Mouse (Mus musculus): ENCODE data around the gene Sh3bgrl3. TPM values are rescaled to one million over a fixed set of nuclear protein-coding genes. Genes with fewer than 3 reads are reported as not detected.
A peak's percentile ranks its signal among the peaks of the same experiment; 100 is the strongest.

The Sh3bgrl3 gene
- polyA plus RNA-seq, 1 experiment from 2014 or later, result 396 TPM

DNA sequence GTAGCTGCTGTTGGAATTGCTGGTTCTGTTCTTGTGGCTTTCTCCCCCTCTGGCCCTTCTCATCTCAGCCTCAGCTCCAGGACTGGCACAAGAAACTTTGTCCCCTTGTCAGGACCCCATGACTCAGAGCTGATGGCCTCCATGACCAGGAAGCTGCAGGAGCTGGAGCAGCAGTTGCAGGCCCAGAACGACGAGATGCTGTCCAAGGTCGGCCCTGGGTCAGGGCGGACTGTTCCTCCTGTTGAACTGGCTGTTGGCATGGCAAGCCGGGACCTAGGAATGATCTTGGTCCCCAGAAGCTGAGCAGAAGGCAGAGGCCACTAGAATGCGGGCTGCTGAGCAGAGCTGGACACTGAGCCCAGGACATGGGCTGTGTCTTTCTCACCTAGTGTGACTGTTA lies 16.2 kb downstream of the Sh3bgrl3 start:
- H3K4me2 ChIP-seq (replicated peaks; ENCODE audit: low read depth, low read length), result no peak overlapping the region
- no peaks in the 10 kb centered on the region for H3K36me3 ChIP-seq (ENCODE audit: control insufficient read depth, insufficient read depth, low read length)
- H3K9ac ChIP-seq (ENCODE audit: low read depth, low read length), result no peak overlapping the region
- no peak overlapping the region for H3K27ac ChIP-seq (ENCODE audit: low read depth, low read length)
- ATAC-seq (ENCODE audit: low FRiP score) (no peak), DNase-seq (ENCODE audit: low spot score) (no peak)
- H3K27me3 ChIP-seq (ENCODE audit: control insufficient read depth, insufficient read depth, low read length), result no peaks in the 10 kb centered on the region
- no peaks in the 10 kb centered on the region for H3K9me3 ChIP-seq (ENCODE audit: control insufficient read depth, low read length)
- no peak overlapping the region for H3K4me3 ChIP-seq (ENCODE audit: low read depth, low read length)
- WGBS, result 87% methylated on average over 6 of the region's 6 CpGs
- no peaks in the 10 kb centered on the region for H3K4me1 ChIP-seq (replicated peaks; ENCODE audit: control insufficient read depth, insufficient read depth, low read length)

DNA sequence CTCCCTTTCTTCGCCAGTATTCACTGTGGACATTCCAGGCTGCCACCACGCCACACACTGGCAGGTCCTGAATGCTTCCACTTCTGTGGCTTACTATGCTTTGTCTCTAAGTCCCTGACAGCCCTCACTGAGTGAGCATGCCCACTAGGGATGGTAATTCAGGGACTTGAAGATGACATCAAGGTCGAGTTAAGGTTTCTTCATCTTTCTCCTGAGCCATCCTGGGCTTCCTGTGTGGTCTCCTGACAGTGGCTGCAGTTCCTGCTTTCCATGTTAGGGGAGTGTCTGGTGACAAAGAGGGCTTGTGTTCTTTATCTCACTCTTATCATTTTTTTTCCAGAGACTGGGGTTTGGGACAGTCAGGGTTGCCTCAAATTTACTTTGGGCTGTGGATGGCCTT lies 17.9 kb downstream of the Sh3bgrl3 start:
- H3K4me3 ChIP-seq (ENCODE audit: low read depth, low read length), result no peak overlapping the region
- no peaks in the 10 kb centered on the region for H3K27me3 ChIP-seq (ENCODE audit: control insufficient read depth, insufficient read depth, low read length)
- no peak for ATAC-seq (ENCODE audit: low FRiP score)
- H3K27ac ChIP-seq (ENCODE audit: low read depth, low read length), result no peak overlapping the region
- DNase-seq (ENCODE audit: low spot score), result no peak
- H3K9ac ChIP-seq (ENCODE audit: low read depth, low read length), result no peak overlapping the region
- no peaks in the 10 kb centered on the region for H3K9me3 ChIP-seq (ENCODE audit: control insufficient read depth, low read length)
- no peaks in the 10 kb centered on the region for H3K4me1 ChIP-seq (replicated peaks; ENCODE audit: control insufficient read depth, insufficient read depth, low read length)
- H3K36me3 ChIP-seq (ENCODE audit: control insufficient read depth, insufficient read depth, low read length), result no peaks in the 10 kb centered on the region
- no peak overlapping the region for H3K4me2 ChIP-seq (replicated peaks; ENCODE audit: low read depth, low read length)
- WGBS, result 49% methylated on average over 3 of the region's 3 CpGs

DNA sequence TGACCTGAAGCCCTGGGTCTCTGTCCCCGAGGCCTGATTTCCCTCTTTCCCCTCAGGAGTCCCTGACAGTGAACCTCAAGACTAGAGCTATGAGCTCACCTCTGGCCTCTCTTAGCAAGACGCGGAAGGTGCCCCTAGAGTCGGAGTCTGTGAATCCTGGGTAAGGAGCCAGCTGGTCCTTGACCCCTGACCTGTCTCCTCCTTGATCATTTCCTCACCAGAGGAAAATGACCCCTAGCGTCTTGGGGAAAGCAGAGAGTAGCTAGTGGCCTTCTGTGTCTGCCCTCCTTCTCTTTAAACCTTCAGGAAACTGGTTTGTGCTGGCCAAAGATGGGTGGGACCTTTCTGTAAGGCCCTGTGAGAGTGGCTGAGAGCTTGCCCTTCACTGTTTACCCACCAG lies 20.4 kb downstream of the Sh3bgrl3 start:
- Histone ChIP-seq H3K27me3 (ENCODE audit: control insufficient read depth, insufficient read depth, low read length) (no peaks in the 10 kb centered on the region), H3K9me3 (ENCODE audit: control insufficient read depth, low read length) (no peaks in the 10 kb centered on the region), H3K4me2 (replicated peaks; ENCODE audit: low read depth, low read length) (no peak overlapping the region), H3K36me3 (ENCODE audit: control insufficient read depth, insufficient read depth, low read length) (no peaks in the 10 kb centered on the region), H3K27ac (ENCODE audit: low read depth, low read length) (no peak overlapping the region), H3K4me3 (ENCODE audit: low read depth, low read length) (no peak overlapping the region), H3K9ac (ENCODE audit: low read depth, low read length) (no peak overlapping the region), H3K4me1 (replicated peaks; ENCODE audit: control insufficient read depth, insufficient read depth, low read length) (no peaks in the 10 kb centered on the region)
- DNase-seq (ENCODE audit: low spot score) (no peak), ATAC-seq (ENCODE audit: low FRiP score) (no peak)
- 60% methylated on average over 5 of the region's 5 CpGs for WGBS

DNA sequence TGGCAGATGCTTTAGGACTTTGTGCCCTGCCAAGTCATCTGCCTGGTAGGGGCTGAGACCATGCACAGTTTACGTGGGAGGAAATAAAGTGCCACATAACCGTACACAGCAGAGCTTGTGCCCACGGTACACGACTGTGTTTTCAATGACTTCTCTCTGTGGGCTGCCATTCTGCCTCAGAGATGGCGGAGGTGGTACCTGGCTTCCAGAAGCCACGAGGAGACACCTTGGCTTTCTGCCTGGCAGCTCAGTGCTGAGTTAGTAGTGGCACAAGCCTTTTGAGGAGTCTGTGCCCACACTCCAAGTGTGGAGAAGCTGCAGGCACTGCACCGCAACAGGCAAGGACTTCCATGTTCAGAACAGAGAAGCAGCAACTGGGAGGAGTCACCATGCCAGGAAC lies 20.9 kb downstream of the Sh3bgrl3 start:
- WGBS, result 92% methylated on average over 7 of the region's 7 CpGs
- H3K9me3 ChIP-seq (ENCODE audit: control insufficient read depth, low read length), result no peaks in the 10 kb centered on the region
- ATAC-seq (ENCODE audit: low FRiP score) (no peak), DNase-seq (ENCODE audit: low spot score) (no peak)
- no peaks in the 10 kb centered on the region for H3K36me3 ChIP-seq (ENCODE audit: control insufficient read depth, insufficient read depth, low read length)
- no peak overlapping the region for H3K27ac ChIP-seq (ENCODE audit: low read depth, low read length)
- H3K27me3 ChIP-seq (ENCODE audit: control insufficient read depth, insufficient read depth, low read length), result no peaks in the 10 kb centered on the region
- no peak overlapping the region for H3K9ac ChIP-seq (ENCODE audit: low read depth, low read length)
- no peak overlapping the region for H3K4me3 ChIP-seq (ENCODE audit: low read depth, low read length)
- H3K4me1 ChIP-seq (replicated peaks; ENCODE audit: control insufficient read depth, insufficient read depth, low read length), result no peaks in the 10 kb centered on the region
- no peak overlapping the region for H3K4me2 ChIP-seq (replicated peaks; ENCODE audit: low read depth, low read length)

DNA sequence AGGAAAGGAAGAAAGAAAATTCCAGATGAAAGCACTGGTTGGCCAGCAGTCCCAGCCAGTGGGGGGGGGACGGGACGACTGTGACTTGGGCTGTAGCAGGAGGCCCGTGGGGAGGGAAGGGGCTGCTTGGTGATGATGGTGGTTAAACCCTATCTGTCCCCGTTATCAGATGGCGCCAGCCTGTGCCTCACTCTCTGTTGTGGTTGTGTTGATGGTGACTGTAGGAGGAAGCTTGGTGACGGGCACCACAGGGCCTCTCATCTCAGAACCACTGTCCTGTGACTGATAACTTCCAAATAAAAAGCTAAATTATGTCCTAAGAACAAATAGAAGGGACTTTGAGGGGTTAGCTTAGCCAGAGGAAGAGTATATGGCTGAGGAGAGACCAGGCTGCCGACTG lies 22.5 kb downstream of the Sh3bgrl3 start:
- DNase-seq (ENCODE audit: low spot score), result no peak
- Histone ChIP-seq H3K27me3 (ENCODE audit: control insufficient read depth, insufficient read depth, low read length) (no peaks in the 10 kb centered on the region), H3K36me3 (ENCODE audit: control insufficient read depth, insufficient read depth, low read length) (no peaks in the 10 kb centered on the region), H3K4me2 (replicated peaks; ENCODE audit: low read depth, low read length) (no peak overlapping the region), H3K9me3 (ENCODE audit: control insufficient read depth, low read length) (no peaks in the 10 kb centered on the region), H3K9ac (ENCODE audit: low read depth, low read length) (no peak overlapping the region), H3K4me3 (ENCODE audit: low read depth, low read length) (no peak overlapping the region), H3K4me1 (replicated peaks; ENCODE audit: control insufficient read depth, insufficient read depth, low read length) (no peaks in the 10 kb centered on the region), H3K27ac (ENCODE audit: low read depth, low read length) (no peak overlapping the region)
- WGBS, result 82% methylated on average over 7 of the region's 7 CpGs
- no peak for ATAC-seq (ENCODE audit: low FRiP score)

DNA sequence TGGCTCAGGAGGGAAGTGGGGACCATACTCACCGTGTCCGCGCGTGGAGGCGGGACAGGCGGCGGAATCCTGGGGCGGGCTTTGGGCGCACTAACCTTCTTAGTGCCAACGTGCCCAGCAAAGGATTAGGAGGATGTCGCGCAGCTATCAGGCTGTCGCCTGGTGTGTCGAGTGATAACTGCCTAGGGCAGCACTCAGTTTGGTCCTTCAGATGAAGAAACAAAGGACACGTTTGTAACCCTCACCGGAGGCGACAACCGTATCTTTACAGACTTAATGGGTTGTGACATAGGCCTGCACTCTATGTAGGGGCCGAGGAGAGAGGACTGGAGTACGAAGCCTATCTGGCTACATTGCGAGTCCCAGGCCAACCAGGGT lies 25.9 kb downstream of the Sh3bgrl3 start:
- WGBS, result 4% methylated on average over 21 of the region's 21 CpGs
- no peaks in the 10 kb centered on the region for H3K27me3 ChIP-seq (ENCODE audit: control insufficient read depth, insufficient read depth, low read length)
- H3K36me3 ChIP-seq (ENCODE audit: control insufficient read depth, insufficient read depth, low read length), result no peaks in the 10 kb centered on the region
- ATAC-seq (ENCODE audit: low FRiP score), result peak; percentile 65
- H3K9me3 ChIP-seq (ENCODE audit: control insufficient read depth, low read length), result no peaks in the 10 kb centered on the region
- no peaks in the 10 kb centered on the region for H3K4me1 ChIP-seq (replicated peaks; ENCODE audit: control insufficient read depth, insufficient read depth, low read length)
- peak overlapping the region; percentile 81 for H3K4me3 ChIP-seq (ENCODE audit: low read depth, low read length)
- peak overlapping the region; percentile 64 for H3K4me2 ChIP-seq (replicated peaks; ENCODE audit: low read depth, low read length)
- H3K9ac ChIP-seq (ENCODE audit: low read depth, low read length), result peak overlapping the region; percentile 56
- no peak for DNase-seq (ENCODE audit: low spot score)
- no peak overlapping the region for H3K27ac ChIP-seq (ENCODE audit: low read depth, low read length)

DNA sequence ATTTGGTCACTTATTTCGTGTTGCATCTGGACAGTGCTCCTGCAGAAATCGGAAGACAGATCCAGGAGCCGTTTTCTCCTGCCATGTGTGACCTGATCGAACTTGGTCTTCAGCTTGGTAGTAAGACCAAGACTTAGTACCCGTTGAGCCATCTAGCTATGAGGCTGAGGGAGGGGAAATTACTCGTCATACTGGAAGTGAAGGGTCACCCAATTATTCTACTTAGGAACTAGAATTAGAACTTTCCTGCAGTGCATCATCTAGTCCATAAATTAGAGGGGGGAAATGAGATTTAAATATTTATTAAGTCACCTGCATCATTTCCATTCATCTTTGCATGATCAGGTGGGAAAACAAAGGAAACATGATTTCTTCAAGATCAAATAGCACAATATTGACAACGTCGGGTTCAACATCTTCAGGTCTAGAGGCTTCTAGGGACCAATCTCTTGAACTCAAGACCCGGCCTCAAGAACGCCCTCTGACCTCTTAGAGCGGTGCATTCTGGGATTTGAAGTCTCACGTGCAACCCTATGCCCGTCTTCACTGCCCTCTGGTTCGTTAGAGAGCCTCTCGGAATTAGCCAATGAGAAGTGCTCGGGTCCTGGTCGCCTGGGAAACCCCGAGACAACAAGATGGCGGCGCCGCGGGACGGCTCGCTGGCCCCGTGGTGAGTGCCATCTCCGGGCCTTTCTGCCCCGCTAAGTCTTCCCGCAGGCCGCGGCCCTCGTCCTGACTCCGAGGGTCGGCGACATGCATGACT lies 26.4 kb downstream of the Sh3bgrl3 start, which contains the start of gene Ubxn11:
Gene Ubxn11 (plus strand): TSS at position 592 of the 763 bp plus-strand sequence.
- WGBS, result 17% methylated on average over 34 of the region's 34 CpGs
- peak; percentile 91 for DNase-seq (ENCODE audit: low spot score)
- peak within 1 kb of the TSS; percentile 64 for H3K4me2 ChIP-seq (replicated peaks; ENCODE audit: low read depth, low read length)
- peak within 1 kb of the TSS; percentile 81 for H3K4me3 ChIP-seq (ENCODE audit: low read depth, low read length)
- H3K9ac ChIP-seq (ENCODE audit: low read depth, low read length), result peak within 1 kb of the TSS; percentile 56
- H3K36me3 ChIP-seq (ENCODE audit: control insufficient read depth, insufficient read depth, low read length), result no peaks in the 10 kb centered on the region
- no peaks in the 10 kb centered on the region for H3K27me3 ChIP-seq (ENCODE audit: control insufficient read depth, insufficient read depth, low read length)
- no peak within 1 kb of the TSS for H3K27ac ChIP-seq (ENCODE audit: low read depth, low read length)
- peak; percentile 96 for ATAC-seq (ENCODE audit: low FRiP score)
- no peaks in the 10 kb centered on the region for H3K9me3 ChIP-seq (ENCODE audit: control insufficient read depth, low read length)
- H3K4me1 ChIP-seq (replicated peaks; ENCODE audit: control insufficient read depth, insufficient read depth, low read length), result no peaks in the 10 kb centered on the region

DNA sequence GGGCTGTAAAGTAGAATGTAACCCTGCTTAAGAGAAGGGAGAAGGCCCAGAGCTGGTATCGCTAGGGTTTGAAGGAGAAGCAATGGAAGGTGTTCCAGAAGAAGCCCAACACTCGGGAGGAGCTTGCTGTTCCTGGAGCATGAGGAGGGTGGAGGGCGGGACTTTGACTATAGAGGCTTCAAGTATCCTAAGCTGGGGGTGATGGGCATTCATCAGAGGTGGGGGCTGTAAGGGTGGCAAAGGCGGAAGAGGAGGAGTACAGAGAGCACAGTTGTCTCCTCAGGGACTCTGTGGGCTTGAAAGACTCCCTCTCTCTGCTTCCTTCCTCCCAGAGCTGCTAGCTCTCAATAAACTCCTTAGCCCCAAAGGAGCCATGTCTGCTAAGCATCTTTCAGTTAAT lies 28.3 kb downstream of the Sh3bgrl3 start:
- no peak for ATAC-seq (ENCODE audit: low FRiP score)
- H3K4me3 ChIP-seq (ENCODE audit: low read depth, low read length), result no peak overlapping the region
- no peak overlapping the region for H3K9ac ChIP-seq (ENCODE audit: low read depth, low read length)
- 82% methylated on average over 4 of the region's 4 CpGs for WGBS
- DNase-seq (ENCODE audit: low spot score), result no peak
- H3K27ac ChIP-seq (ENCODE audit: low read depth, low read length), result no peak overlapping the region
- H3K9me3 ChIP-seq (ENCODE audit: control insufficient read depth, low read length), result no peaks in the 10 kb centered on the region
- H3K4me2 ChIP-seq (replicated peaks; ENCODE audit: low read depth, low read length), result no peak overlapping the region
- no peaks in the 10 kb centered on the region for H3K4me1 ChIP-seq (replicated peaks; ENCODE audit: control insufficient read depth, insufficient read depth, low read length)
- no peaks in the 10 kb centered on the region for H3K27me3 ChIP-seq (ENCODE audit: control insufficient read depth, insufficient read depth, low read length)
- H3K36me3 ChIP-seq (ENCODE audit: control insufficient read depth, insufficient read depth, low read length), result no peaks in the 10 kb centered on the region

DNA sequence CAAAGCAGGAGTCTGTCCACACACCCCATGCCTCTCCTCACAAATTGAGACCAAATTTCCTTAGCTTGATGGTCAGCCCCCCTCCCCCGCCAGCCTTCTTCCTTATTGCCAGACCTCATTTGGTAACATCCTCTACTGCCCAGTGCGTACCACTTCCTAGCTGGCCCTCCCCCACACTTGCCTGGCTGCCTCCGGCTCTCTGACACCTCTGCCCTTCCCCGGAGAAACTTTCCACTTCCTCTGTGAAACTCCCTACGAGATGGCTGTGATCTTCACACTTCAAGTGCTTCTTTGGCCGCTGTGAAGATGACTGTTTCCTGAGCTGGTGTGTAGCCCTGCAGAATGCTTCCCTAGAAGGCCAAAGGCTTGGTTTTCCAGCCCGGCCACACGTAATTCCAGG lies 30.0 kb downstream of the Sh3bgrl3 start:
- Histone ChIP-seq H3K4me2 (replicated peaks; ENCODE audit: low read depth, low read length) (no peak overlapping the region), H3K4me3 (ENCODE audit: low read depth, low read length) (no peak overlapping the region), H3K9me3 (ENCODE audit: control insufficient read depth, low read length) (no peaks in the 10 kb centered on the region), H3K4me1 (replicated peaks; ENCODE audit: control insufficient read depth, insufficient read depth, low read length) (no peaks in the 10 kb centered on the region), H3K36me3 (ENCODE audit: control insufficient read depth, insufficient read depth, low read length) (no peaks in the 10 kb centered on the region), H3K27me3 (ENCODE audit: control insufficient read depth, insufficient read depth, low read length) (no peaks in the 10 kb centered on the region), H3K9ac (ENCODE audit: low read depth, low read length) (no peak overlapping the region), H3K27ac (ENCODE audit: low read depth, low read length) (no peak overlapping the region)
- 74% methylated on average over 8 of the region's 8 CpGs for WGBS
- DNase-seq (ENCODE audit: low spot score) (no peak), ATAC-seq (ENCODE audit: low FRiP score) (no peak)
